Mouse (Mus musculus): ENCODE results near the gene 8030474K03Rik. TPM values are rescaled to one million over a fixed set of nuclear protein-coding genes. Genes with fewer than 3 reads are reported as not detected.

8030474K03Rik gene
- not detected in 2 replicates for polyA plus RNA-seq (2014; fragmentation: Nextera tagmentation; extraction: Ambion mirVana)

- H3K36me3 ChIP-seq (ENCODE audit: control insufficient read depth, insufficient read depth, low read length) = no peaks in the 10 kb centered on the region
- DNase-seq (no peak), ATAC-seq (ENCODE audit: low FRiP score, low TSS enrichment) (no peak)
- 96% methylated on average over 34 of the region's 35 CpGs for WGBS
- H3K9me3 ChIP-seq (ENCODE audit: control insufficient read depth, low read length) = no peaks in the 10 kb centered on the region
- no peak within 1 kb of the TSS for H3K27ac ChIP-seq (replicated peaks; ENCODE audit: low read depth, low read length)
- no peak within 1 kb of the TSS for H3K4me3 ChIP-seq (replicated peaks; ENCODE audit: low read depth, low read length)
- no peak within 1 kb of the TSS for H3K9ac ChIP-seq (replicated peaks; ENCODE audit: low read length)
- no peaks in the 10 kb centered on the region for H3K27me3 ChIP-seq (ENCODE audit: control insufficient read depth, insufficient read depth, low read length)
- no peaks in the 10 kb centered on the region for H3K4me1 ChIP-seq (ENCODE audit: control insufficient read depth, insufficient read depth, low read length)
- H3K4me2 ChIP-seq (ENCODE audit: low read length) = no peak within 1 kb of the TSS
These were observed at the start of gene 8030474K03Rik, which contains the start of gene Gm4779 for GRCm38 (mm10) chrX:101794342-101794741. TSS of gene 8030474K03Rik (plus strand) at chrX:101794656. TSS of gene Gm4779 (minus strand) at chrX:101794423.

GRCm38 (mm10) chrX:101750144-101750543, 44.3 kb upstream of the 8030474K03Rik start:
- 61% methylated on average over 4 of the region's 4 CpGs for WGBS
- no peak for ATAC-seq (ENCODE audit: low FRiP score, low TSS enrichment)
- no peak for DNase-seq
- H3K9me3 ChIP-seq (ENCODE audit: control insufficient read depth, low read length) = no peaks in the 10 kb centered on the region
- H3K4me1 ChIP-seq (ENCODE audit: control insufficient read depth, insufficient read depth, low read length) = no peaks in the 10 kb centered on the region
- H3K9ac ChIP-seq (replicated peaks; ENCODE audit: low read length) = no peak overlapping the region
- H3K4me2 ChIP-seq (ENCODE audit: low read length) = no peak overlapping the region
- no peak overlapping the region for H3K4me3 ChIP-seq (replicated peaks; ENCODE audit: low read depth, low read length)
- H3K36me3 ChIP-seq (ENCODE audit: control insufficient read depth, insufficient read depth, low read length) = no peaks in the 10 kb centered on the region
- H3K27me3 ChIP-seq (ENCODE audit: control insufficient read depth, insufficient read depth, low read length) = no peaks in the 10 kb centered on the region
- H3K27ac ChIP-seq (replicated peaks; ENCODE audit: low read depth, low read length) = no peak overlapping the region

GRCm38 (mm10) chrX:101754478-101754877, 40.0 kb upstream of the 8030474K03Rik start:
- H3K4me3 ChIP-seq (replicated peaks; ENCODE audit: low read depth, low read length) = no peak overlapping the region
- no peaks in the 10 kb centered on the region for H3K36me3 ChIP-seq (ENCODE audit: control insufficient read depth, insufficient read depth, low read length)
- DNase-seq (peak; percentile 21), ATAC-seq (ENCODE audit: low FRiP score, low TSS enrichment) (no peak)
- H3K27me3 ChIP-seq (ENCODE audit: control insufficient read depth, insufficient read depth, low read length) = no peaks in the 10 kb centered on the region
- H3K27ac ChIP-seq (replicated peaks; ENCODE audit: low read depth, low read length) = no peak overlapping the region
- 73% methylated on average over 5 of the region's 5 CpGs for WGBS
- H3K9me3 ChIP-seq (ENCODE audit: control insufficient read depth, low read length) = no peaks in the 10 kb centered on the region
- H3K9ac ChIP-seq (replicated peaks; ENCODE audit: low read length) = no peak overlapping the region
- H3K4me2 ChIP-seq (ENCODE audit: low read length) = no peak overlapping the region
- H3K4me1 ChIP-seq (ENCODE audit: control insufficient read depth, insufficient read depth, low read length) = no peaks in the 10 kb centered on the region

GRCm38 (mm10) chrX:101764621-101765020, 29.8 kb upstream of the 8030474K03Rik start:
- WGBS = 74% methylated on average over 5 of the region's 5 CpGs
- H3K4me1 ChIP-seq (ENCODE audit: control insufficient read depth, insufficient read depth, low read length) = no peaks in the 10 kb centered on the region
- H3K9ac ChIP-seq (replicated peaks; ENCODE audit: low read length) = no peak overlapping the region
- no peak overlapping the region for H3K4me3 ChIP-seq (replicated peaks; ENCODE audit: low read depth, low read length)
- no peaks in the 10 kb centered on the region for H3K27me3 ChIP-seq (ENCODE audit: control insufficient read depth, insufficient read depth, low read length)
- H3K4me2 ChIP-seq (ENCODE audit: low read length) = no peak overlapping the region
- H3K36me3 ChIP-seq (ENCODE audit: control insufficient read depth, insufficient read depth, low read length) = no peaks in the 10 kb centered on the region
- H3K27ac ChIP-seq (replicated peaks; ENCODE audit: low read depth, low read length) = no peak overlapping the region
- DNase-seq (no peak), ATAC-seq (ENCODE audit: low FRiP score, low TSS enrichment) (no peak)
- H3K9me3 ChIP-seq (ENCODE audit: control insufficient read depth, low read length) = no peaks in the 10 kb centered on the region

- H3K9me3 ChIP-seq (ENCODE audit: control insufficient read depth, low read length) = no peaks in the 10 kb centered on the region
- no peaks in the 10 kb centered on the region for H3K27me3 ChIP-seq (ENCODE audit: control insufficient read depth, insufficient read depth, low read length)
- H3K4me3 ChIP-seq (replicated peaks; ENCODE audit: low read depth, low read length) = no peak overlapping the region
- no peak overlapping the region for H3K9ac ChIP-seq (replicated peaks; ENCODE audit: low read length)
- H3K27ac ChIP-seq (replicated peaks; ENCODE audit: low read depth, low read length) = no peak overlapping the region
- WGBS = 87% methylated on average over 4 of the region's 4 CpGs
- H3K4me1 ChIP-seq (ENCODE audit: control insufficient read depth, insufficient read depth, low read length) = no peaks in the 10 kb centered on the region
- DNase-seq = no peak
- H3K4me2 ChIP-seq (ENCODE audit: low read length) = no peak overlapping the region
- no peak for ATAC-seq (ENCODE audit: low FRiP score, low TSS enrichment)
- no peaks in the 10 kb centered on the region for H3K36me3 ChIP-seq (ENCODE audit: control insufficient read depth, insufficient read depth, low read length)
These were observed 29.3 kb upstream of the 8030474K03Rik start for GRCm38 (mm10) chrX:101765111-101765510.

GRCm38 (mm10) chrX:101767280-101767679, 27.2 kb upstream of the 8030474K03Rik start:
- no peak overlapping the region for H3K9ac ChIP-seq (replicated peaks; ENCODE audit: low read length)
- no peak overlapping the region for H3K27ac ChIP-seq (replicated peaks; ENCODE audit: low read depth, low read length)
- no peaks in the 10 kb centered on the region for H3K9me3 ChIP-seq (ENCODE audit: control insufficient read depth, low read length)
- no peak overlapping the region for H3K4me3 ChIP-seq (replicated peaks; ENCODE audit: low read depth, low read length)
- no peaks in the 10 kb centered on the region for H3K27me3 ChIP-seq (ENCODE audit: control insufficient read depth, insufficient read depth, low read length)
- ATAC-seq (ENCODE audit: low FRiP score, low TSS enrichment) (no peak), DNase-seq (no peak)
- no peaks in the 10 kb centered on the region for H3K4me1 ChIP-seq (ENCODE audit: control insufficient read depth, insufficient read depth, low read length)
- 68% methylated on average over 7 of the region's 7 CpGs for WGBS
- no peak overlapping the region for H3K4me2 ChIP-seq (ENCODE audit: low read length)
- no peaks in the 10 kb centered on the region for H3K36me3 ChIP-seq (ENCODE audit: control insufficient read depth, insufficient read depth, low read length)

GRCm38 (mm10) chrX:101769478-101769877, 25.0 kb upstream of the 8030474K03Rik start:
- H3K4me2 ChIP-seq (ENCODE audit: low read length) = no peak overlapping the region
- no peak overlapping the region for H3K9ac ChIP-seq (replicated peaks; ENCODE audit: low read length)
- WGBS = 79% methylated on average over 2 of the region's 2 CpGs
- H3K4me3 ChIP-seq (replicated peaks; ENCODE audit: low read depth, low read length) = no peak overlapping the region
- H3K36me3 ChIP-seq (ENCODE audit: control insufficient read depth, insufficient read depth, low read length) = no peaks in the 10 kb centered on the region
- no peak for ATAC-seq (ENCODE audit: low FRiP score, low TSS enrichment)
- no peaks in the 10 kb centered on the region for H3K9me3 ChIP-seq (ENCODE audit: control insufficient read depth, low read length)
- H3K4me1 ChIP-seq (ENCODE audit: control insufficient read depth, insufficient read depth, low read length) = no peaks in the 10 kb centered on the region
- no peak for DNase-seq
- no peaks in the 10 kb centered on the region for H3K27me3 ChIP-seq (ENCODE audit: control insufficient read depth, insufficient read depth, low read length)
- no peak overlapping the region for H3K27ac ChIP-seq (replicated peaks; ENCODE audit: low read depth, low read length)

GRCm38 (mm10) chrX:101770307-101770706, 24.1 kb upstream of the 8030474K03Rik start:
- ATAC-seq (ENCODE audit: low FRiP score, low TSS enrichment) = no peak
- no peak for DNase-seq
- H3K36me3 ChIP-seq (ENCODE audit: control insufficient read depth, insufficient read depth, low read length) = no peaks in the 10 kb centered on the region
- no peak overlapping the region for H3K4me2 ChIP-seq (ENCODE audit: low read length)
- no peaks in the 10 kb centered on the region for H3K4me1 ChIP-seq (ENCODE audit: control insufficient read depth, insufficient read depth, low read length)
- no peak overlapping the region for H3K27ac ChIP-seq (replicated peaks; ENCODE audit: low read depth, low read length)
- H3K27me3 ChIP-seq (ENCODE audit: control insufficient read depth, insufficient read depth, low read length) = no peaks in the 10 kb centered on the region
- whole genome bisulfite sequencing = 65% methylated on average over 3 of the region's 3 CpGs
- no peak overlapping the region for H3K9ac ChIP-seq (replicated peaks; ENCODE audit: low read length)
- H3K9me3 ChIP-seq (ENCODE audit: control insufficient read depth, low read length) = no peaks in the 10 kb centered on the region
- H3K4me3 ChIP-seq (replicated peaks; ENCODE audit: low read depth, low read length) = no peak overlapping the region

- no peak overlapping the region for H3K9ac ChIP-seq (replicated peaks; ENCODE audit: low read length)
- H3K4me2 ChIP-seq (ENCODE audit: low read length) = no peak overlapping the region
- no peaks in the 10 kb centered on the region for H3K27me3 ChIP-seq (ENCODE audit: control insufficient read depth, insufficient read depth, low read length)
- H3K9me3 ChIP-seq (ENCODE audit: control insufficient read depth, low read length) = no peaks in the 10 kb centered on the region
- no peak overlapping the region for H3K4me3 ChIP-seq (replicated peaks; ENCODE audit: low read depth, low read length)
- no peaks in the 10 kb centered on the region for H3K4me1 ChIP-seq (ENCODE audit: control insufficient read depth, insufficient read depth, low read length)
- peak; percentile 78 for DNase-seq
- no peak for ATAC-seq (ENCODE audit: low FRiP score, low TSS enrichment)
- WGBS = 47% methylated on average over 5 of the region's 5 CpGs
- no peaks in the 10 kb centered on the region for H3K36me3 ChIP-seq (ENCODE audit: control insufficient read depth, insufficient read depth, low read length)
- H3K27ac ChIP-seq (replicated peaks; ENCODE audit: low read depth, low read length) = no peak overlapping the region
These were observed 22.4 kb upstream of the 8030474K03Rik start for GRCm38 (mm10) chrX:101772035-101772434.
